In the genomic region with DNA sequence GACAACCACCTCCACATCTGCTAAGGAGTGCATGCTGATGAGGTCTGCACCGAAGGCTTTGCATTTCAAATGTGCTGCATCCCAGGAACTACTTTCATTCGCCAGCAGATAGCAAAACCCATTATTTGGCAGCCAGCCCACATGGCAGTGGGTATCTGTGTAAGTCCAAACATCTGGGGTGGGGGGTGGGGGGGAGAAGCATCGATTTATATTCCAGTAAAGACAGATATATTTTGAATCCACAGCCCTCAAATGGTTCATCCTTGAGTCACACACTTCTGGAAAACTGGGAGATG, we compare ENCODE assay signal across 8 mouse cellular contexts. TPM values are rescaled to one million over a fixed set of nuclear protein-coding genes. Genes with fewer than 3 reads are reported as not detected.
DNase-seq lines count a peak whose midpoint lies in the region; ATAC-seq lines count a peak whose summit lies in the region.

No protein-coding gene starts in this region.

- peak; percentile 35 for DNase-seq in forebrain, embryonic 14.5 days (ENCODE audit: low spot score)
- DNase-seq in forebrain, embryonic 11.5 days (ENCODE audit: low spot score), result no peak
- DNase-seq in left cerebral cortex, adult 18-20 months (ENCODE audit: low spot score in 2 of 2), result peak; percentile 4 to 13
- no peak for DNase-seq in left cerebral cortex, postnatal 36 days (ENCODE audit: low spot score in 2 of 2)
- DNase-seq in retina, embryonic 14.5 days (ENCODE audit: low spot score), result no peak

- H3K27ac ChIP-seq in forebrain, embryonic 14.5 days (ENCODE audit: low read depth, low read length), result no peak overlapping the region
- no peak overlapping the region for H3K27ac ChIP-seq in forebrain, embryonic 11.5 days (ENCODE audit: low read depth, low read length)
- no peak overlapping the region for H3K27ac ChIP-seq in embryonic facial prominence, embryonic 15.5 days (replicated peaks)
- H3K27ac ChIP-seq in midbrain, embryonic 15.5 days, result 0 out of 2 replicates have a peak overlapping the region, but pooled peaks have one; percentile 42

- H3K9me3 ChIP-seq in forebrain, embryonic 14.5 days (replicated peaks; ENCODE audit: control insufficient read depth, low read length), result no peaks in the 10 kb centered on the region
- no peaks in the 10 kb centered on the region for H3K9me3 ChIP-seq in forebrain, embryonic 11.5 days (ENCODE audit: control insufficient read depth, low read length)
- no peaks in the 10 kb centered on the region for H3K9me3 ChIP-seq in embryonic facial prominence, embryonic 15.5 days (replicated peaks)
- H3K9me3 ChIP-seq in midbrain, embryonic 15.5 days, result no peaks in the 10 kb centered on the region

- H3K4me2 ChIP-seq in forebrain, embryonic 14.5 days (ENCODE audit: low read length), result peak overlapping the region; percentile 28; the same call in 1 of the 2 replicates
- no peak overlapping the region; the same call in 1 of the 2 replicates for H3K4me2 ChIP-seq in forebrain, embryonic 11.5 days (ENCODE audit: low read depth, low read length, severe bottlenecking)
- H3K4me2 ChIP-seq in embryonic facial prominence, embryonic 15.5 days (replicated peaks), result peak overlapping the region; percentile 24; the same call in 1 of the 2 replicates
- H3K4me2 ChIP-seq in midbrain, embryonic 15.5 days, result peak overlapping the region; percentile 28

- H3K36me3 ChIP-seq in forebrain, embryonic 14.5 days (ENCODE audit: control insufficient read depth, insufficient read depth, low read length), result no peaks in the 10 kb centered on the region
- no peaks in the 10 kb centered on the region for H3K36me3 ChIP-seq in forebrain, embryonic 11.5 days (ENCODE audit: control insufficient read depth, insufficient read depth, low read length)
- H3K36me3 ChIP-seq in embryonic facial prominence, embryonic 15.5 days, result no peaks in the 10 kb centered on the region
- H3K36me3 ChIP-seq in midbrain, embryonic 15.5 days (replicated peaks), result no peaks in the 10 kb centered on the region

- H3K4me3 ChIP-seq in forebrain, embryonic 14.5 days (ENCODE audit: low read depth, low read length), result 0 out of 2 replicates have a peak overlapping the region, but pooled peaks have one; percentile 2
- no peak overlapping the region for H3K4me3 ChIP-seq in forebrain, embryonic 11.5 days (ENCODE audit: low read depth, low read length)
- H3K4me3 ChIP-seq in embryonic facial prominence, embryonic 15.5 days (replicated peaks), result no peak overlapping the region
- peak overlapping the region; percentile 6; the same call in 1 of the 2 replicates for H3K4me3 ChIP-seq in midbrain, embryonic 15.5 days

- no peak overlapping the region for H3K9ac ChIP-seq in forebrain, embryonic 14.5 days (ENCODE audit: low read length)
- no peak overlapping the region for H3K9ac ChIP-seq in forebrain, embryonic 11.5 days (ENCODE audit: low read length)
- no peak overlapping the region for H3K9ac ChIP-seq in embryonic facial prominence, embryonic 15.5 days
- H3K9ac ChIP-seq in midbrain, embryonic 15.5 days, result no peak overlapping the region

- intact Hi-C loops in left cerebral cortex, postnatal 36 days (cut with DNase I), result no loop called here

- no peaks in the 10 kb centered on the region for H3K27me3 ChIP-seq in forebrain, embryonic 14.5 days (replicated peaks; ENCODE audit: control insufficient read depth, insufficient read depth, low read length)
- H3K27me3 ChIP-seq in forebrain, embryonic 11.5 days (ENCODE audit: control insufficient read depth, insufficient read depth, low read length), result no peaks in the 10 kb centered on the region
- H3K27me3 ChIP-seq in embryonic facial prominence, embryonic 15.5 days, result no peaks in the 10 kb centered on the region
- no peaks in the 10 kb centered on the region for H3K27me3 ChIP-seq in midbrain, embryonic 15.5 days (replicated peaks)

- WGBS in forebrain, embryonic 14.5 days, result 28% methylated on average over 3 of the region's 3 CpGs
- WGBS in forebrain, embryonic 11.5 days, result 33% methylated on average over 3 of the region's 3 CpGs
- 24% methylated on average over 3 of the region's 3 CpGs for WGBS in embryonic facial prominence, embryonic 15.5 days
- WGBS in midbrain, embryonic 15.5 days, result 14% methylated on average over 3 of the region's 3 CpGs

- peaks cover 7% of the 10 kb centered on the region; the same call in 1 of the 2 replicates for H3K4me1 ChIP-seq in forebrain, embryonic 14.5 days (ENCODE audit: control insufficient read depth, insufficient read depth, low read length)
- H3K4me1 ChIP-seq in forebrain, embryonic 11.5 days (replicated peaks; ENCODE audit: control insufficient read depth, insufficient read depth, low read length), result no peaks in the 10 kb centered on the region
- 0 out of 2 replicates have a peak, but pooled peaks cover 8% of the 10 kb centered on the region for H3K4me1 ChIP-seq in embryonic facial prominence, embryonic 15.5 days
- peaks cover 8% of the 10 kb centered on the region for H3K4me1 ChIP-seq in midbrain, embryonic 15.5 days

- ATAC-seq in forebrain, embryonic 14.5 days, result peak; percentile 15; the same call in 1 of the 2 replicates
- ATAC-seq in forebrain, embryonic 11.5 days (replicated peaks; ENCODE audit: low FRiP score), result no peak
- no peak for ATAC-seq in embryonic facial prominence, embryonic 15.5 days (ENCODE audit: insufficient number of reproducible peaks, low FRiP score, low TSS enrichment, low read depth)
- ATAC-seq in midbrain, embryonic 15.5 days (replicated peaks), result peak; percentile 37; the same call in 1 of the 2 replicates
- ATAC-seq in inflammation-experienced regulatory T-cells, adult 6 months, result no peak

RNA-seq across cellular contexts. Expression of a gene that starts 27.8 kb away (rescaled TPM):
- polyA plus RNA-seq in forebrain, embryonic 14.5 days (2014; fragmentation: Nextera tagmentation; extraction: Ambion mirVana), result 0.41 and 0.78 TPM in 2 replicates
- polyA plus RNA-seq in forebrain, embryonic 11.5 days (2014; fragmentation: Nextera tagmentation; extraction: Ambion mirVana), result 1.9 and 2.5 TPM in 2 replicates
- under 1 TPM; 0.56 to 0.63 TPM for total RNA-seq in left cerebral cortex, adult 18-20 months (2021)
- total RNA-seq in left cerebral cortex, postnatal 36 days (2021), result 1 to 10 TPM; 1.2 to 1.6 TPM
- 1.1 and 1.5 TPM in 2 replicates for polyA plus RNA-seq in embryonic facial prominence, embryonic 15.5 days (2015; fragmentation: Nextera tagmentation; extraction: Ambion mirVana)
- 0.97 and 1.1 TPM in 2 replicates for polyA plus RNA-seq in midbrain, embryonic 15.5 days (2015; fragmentation: Nextera tagmentation; extraction: Ambion mirVana)
- 10 to 100 TPM; 12.4 to 15.1 (median 12.6) TPM for polyA plus RNA-seq in inflammation-experienced regulatory T-cells, adult 6 months (2017; shearing (Covaris generic))

Comparison
In these comparisons a context has a peak if more than half of its experiments do, and no peak if none do; other contexts are left out.
1. ATAC-seq: peak in forebrain, embryonic 14.5 days (single experiment) and midbrain, embryonic 15.5 days (single experiment); none in forebrain, embryonic 11.5 days (single experiment), embryonic facial prominence, embryonic 15.5 days (single experiment) and inflammation-experienced regulatory T-cells, adult 6 months (single experiment).
2. DNase-seq: peak in forebrain, embryonic 14.5 days (single experiment) and left cerebral cortex, adult 18-20 months (2 of 2); none in forebrain, embryonic 11.5 days (single experiment), left cerebral cortex, postnatal 36 days (0 of 2) and retina, embryonic 14.5 days (single experiment).
3. H3K4me3 ChIP-seq: peak in forebrain, embryonic 14.5 days (single experiment) and midbrain, embryonic 15.5 days (single experiment); none in forebrain, embryonic 11.5 days (single experiment) and embryonic facial prominence, embryonic 15.5 days (single experiment).